Mouse (Mus musculus) layer of hippocampus, adult 8-10 months (tissue): Measurements from ENCODE around the gene Lyz2. TPM values are rescaled to one million over a fixed set of nuclear protein-coding genes. Genes with fewer than 3 reads are reported as not detected.
"Not testable (repeated sequence)": the region's sequence is repeated elsewhere in the genome, so short reads cannot be mapped to it uniquely, and the experiment has no call there.

Experiments used
- DNase-seq, 2 experiments: peaks; one replicate each; pipeline ENCODE4 v3.0.0; 2022; ENCODE audit warnings: low spot score in 2 of 2
- total RNA-seq, 4 experiments: library from RNA; stranded (reverse); gene quantifications; 2 replicates each; pipeline ENCODE4 v1.2.4; 2022

Gene Lyz2
- total RNA-seq, 4 experiments from 2014 or later: 14.0 to 253 (median 119) TPM

DNA sequence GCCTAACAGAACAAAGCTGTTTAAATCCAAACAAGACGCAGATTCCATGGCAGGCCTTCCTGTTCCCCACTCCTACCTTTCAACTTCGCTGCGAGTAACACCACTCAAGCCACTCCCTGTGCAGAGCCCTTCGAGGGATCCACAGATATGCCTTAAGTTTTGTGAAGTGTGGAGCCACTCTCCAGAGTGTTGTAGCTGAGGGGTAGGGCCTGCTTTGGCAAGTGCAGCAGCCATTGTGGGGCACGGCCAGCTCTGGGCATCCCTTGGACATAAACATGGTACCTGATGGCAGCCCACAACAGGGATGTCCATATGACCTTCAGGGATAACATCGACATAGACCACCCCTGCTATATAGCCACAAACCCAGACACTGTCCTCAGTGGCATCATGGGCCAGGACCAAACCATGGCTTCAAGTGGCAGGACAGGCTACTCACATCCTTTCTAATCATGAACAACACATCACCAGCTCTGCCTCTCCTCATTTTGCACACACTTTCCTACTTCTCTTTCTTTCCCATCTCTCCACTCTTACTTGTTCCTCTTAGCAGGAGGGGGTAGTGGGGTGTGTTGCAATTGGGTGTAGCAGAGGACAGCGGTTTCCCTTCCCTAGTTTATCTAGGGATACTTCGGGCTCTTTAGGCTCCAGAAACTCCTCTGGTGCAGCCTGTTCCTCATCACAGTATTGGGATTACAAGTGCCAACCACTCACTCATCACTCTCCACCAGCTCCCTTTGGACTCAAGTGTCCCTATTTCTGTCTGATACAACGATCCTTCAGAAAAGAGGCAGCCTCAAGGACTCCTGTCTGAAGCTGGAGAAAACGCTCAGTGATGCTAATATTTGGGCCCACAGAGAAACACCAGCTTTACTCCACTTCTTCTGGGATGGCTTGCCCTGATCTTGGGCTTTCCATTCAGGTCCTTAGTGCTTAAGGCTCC lies 2.7 kb upstream of the Lyz2 start:
- DNase-seq: no peak

DNA sequence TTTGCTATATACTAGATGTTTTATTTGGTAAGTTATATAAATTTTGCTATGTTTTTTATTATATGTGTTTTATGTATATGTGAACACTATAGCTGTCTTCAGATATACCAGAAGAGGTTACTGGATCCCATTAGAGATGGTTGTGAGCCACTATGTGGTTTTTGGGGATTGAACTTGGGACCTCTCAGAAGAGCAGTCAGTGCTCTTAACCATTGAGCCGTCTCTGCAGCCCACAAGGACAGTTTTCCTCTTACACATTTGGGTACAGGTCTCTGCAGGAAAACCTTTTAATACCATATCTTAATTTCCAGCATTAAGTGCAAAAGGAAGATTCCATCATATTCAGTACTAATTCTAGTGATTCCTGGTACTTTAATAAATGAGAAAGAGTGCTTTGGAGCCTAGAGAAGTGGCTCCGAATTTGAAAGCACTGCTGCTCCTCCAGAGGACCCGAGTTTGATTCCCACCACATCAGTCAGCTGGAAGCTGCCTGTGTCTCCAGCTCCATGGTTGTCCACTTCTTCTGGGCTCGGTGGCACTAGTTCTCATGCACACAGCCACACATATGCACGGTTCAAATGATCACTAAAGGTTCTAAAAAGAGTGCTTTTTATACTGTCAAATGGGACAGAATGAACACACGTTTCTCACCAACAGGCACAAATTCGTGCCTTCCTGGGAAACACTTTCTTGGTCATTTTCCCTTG lies 1.9 kb upstream of the Lyz2 start:
- no peak for DNase-seq

- not testable (repeated sequence) for DNase-seq
Observed at GRCm38 (mm10) chr10:117283196-117283595, 1.1 kb upstream of the Lyz2 start.

DNA sequence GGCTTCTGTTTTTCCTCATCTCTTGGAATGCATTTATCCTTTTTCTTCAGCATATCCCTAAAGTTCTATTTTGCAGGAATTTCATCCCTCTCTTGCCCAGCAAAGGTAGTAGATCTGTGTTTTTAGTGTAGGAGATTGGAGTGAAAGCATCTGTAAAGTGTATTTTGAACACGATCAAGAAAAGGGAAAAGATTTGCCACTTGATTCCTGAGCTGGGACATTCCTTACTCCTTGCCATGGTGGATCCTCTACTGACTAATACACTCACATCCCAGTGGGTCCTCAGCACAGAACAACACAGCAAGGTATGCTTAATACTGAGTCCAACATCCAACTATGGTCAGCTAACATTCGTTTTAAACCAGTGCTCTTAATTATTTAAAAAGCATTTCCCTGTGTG lies 430 bp upstream of the Lyz2 start:
- DNase-seq: no peak

DNA sequence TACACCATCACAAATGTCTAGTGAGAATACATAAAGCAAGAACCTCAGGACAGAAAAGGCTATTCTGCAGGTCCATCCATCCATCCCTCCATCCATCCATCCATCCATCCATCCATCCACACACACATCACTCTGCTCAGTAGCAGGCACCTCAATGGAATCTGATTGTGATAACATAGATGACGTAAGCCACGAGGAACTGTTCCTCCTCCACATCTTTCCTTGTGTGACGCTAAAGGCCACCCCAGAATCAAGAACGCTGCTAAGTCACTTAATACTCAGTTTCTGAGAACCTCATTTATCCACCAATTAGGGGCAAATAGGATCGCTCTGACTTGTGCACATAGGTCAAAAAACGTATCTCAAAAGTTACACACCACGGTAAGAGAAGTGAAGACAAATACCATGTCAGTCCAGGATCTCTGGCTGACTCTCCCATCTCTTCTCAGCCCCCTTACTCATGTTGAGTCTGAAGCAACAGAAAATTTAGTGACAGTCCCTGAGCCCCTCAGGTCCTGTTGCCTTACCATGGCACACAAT lies 670 bp downstream of the Lyz2 start:
- no peak for DNase-seq

DNA sequence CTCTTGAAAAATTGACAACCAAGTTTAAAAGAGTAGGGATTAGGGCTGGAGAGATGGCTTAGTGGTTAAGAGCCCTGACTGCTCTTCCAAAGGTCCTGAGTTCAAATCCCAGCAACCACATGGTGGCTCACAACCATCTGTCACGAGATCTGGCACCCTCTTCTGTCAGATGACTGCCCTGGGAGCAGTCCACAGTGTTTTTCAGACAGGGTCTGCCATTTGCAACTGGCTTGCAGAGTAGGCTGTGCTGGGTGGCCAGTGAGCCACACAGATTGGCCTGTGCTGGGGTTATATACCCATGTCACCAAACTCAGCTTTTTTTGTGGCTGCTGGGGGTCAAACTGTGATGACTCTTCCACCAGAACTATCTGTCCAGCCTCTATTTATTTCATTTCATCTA lies 2.1 kb downstream of the Lyz2 start:
- no peak for DNase-seq

DNA sequence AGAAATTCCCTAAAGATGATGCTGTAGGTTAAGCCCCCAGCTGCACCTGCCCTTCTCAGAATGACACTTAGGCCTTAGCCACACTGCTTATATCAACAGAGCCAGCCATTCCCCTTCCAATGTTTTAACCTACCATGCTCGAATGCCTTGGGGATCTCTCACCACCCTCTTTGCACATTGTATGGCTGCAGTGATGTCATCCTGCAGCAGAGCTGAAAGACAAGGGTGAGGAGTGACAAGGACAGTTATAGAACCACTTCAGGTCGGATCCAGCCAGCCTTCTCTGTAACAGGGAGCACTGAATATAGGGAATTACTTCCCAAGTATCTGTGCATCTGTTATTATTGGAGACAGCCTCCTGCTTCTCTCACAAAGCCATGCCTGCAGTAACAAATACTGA lies 3.6 kb downstream of the Lyz2 start:
- DNase-seq: not testable (repeated sequence)

DNA sequence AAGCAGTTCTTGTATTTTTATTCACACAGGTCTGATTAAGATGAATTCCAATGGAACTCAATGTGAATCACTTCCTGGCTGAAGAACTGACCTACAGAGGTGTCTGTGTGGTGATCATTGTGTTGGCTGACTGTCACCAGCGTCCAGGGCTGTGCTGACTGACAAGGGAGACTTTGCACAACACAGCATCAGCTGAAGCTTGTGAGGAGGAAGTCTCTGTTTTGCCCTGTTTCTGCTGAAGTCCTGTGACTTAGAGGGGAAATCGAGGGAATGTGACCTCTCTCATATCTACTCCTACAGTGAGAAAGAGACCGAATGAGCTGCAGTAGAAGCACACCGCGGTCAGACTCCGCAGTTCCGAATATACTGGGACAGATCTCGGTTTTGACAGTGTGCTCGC lies 4.3 kb downstream of the Lyz2 start:
- not testable (repeated sequence) for DNase-seq

DNA sequence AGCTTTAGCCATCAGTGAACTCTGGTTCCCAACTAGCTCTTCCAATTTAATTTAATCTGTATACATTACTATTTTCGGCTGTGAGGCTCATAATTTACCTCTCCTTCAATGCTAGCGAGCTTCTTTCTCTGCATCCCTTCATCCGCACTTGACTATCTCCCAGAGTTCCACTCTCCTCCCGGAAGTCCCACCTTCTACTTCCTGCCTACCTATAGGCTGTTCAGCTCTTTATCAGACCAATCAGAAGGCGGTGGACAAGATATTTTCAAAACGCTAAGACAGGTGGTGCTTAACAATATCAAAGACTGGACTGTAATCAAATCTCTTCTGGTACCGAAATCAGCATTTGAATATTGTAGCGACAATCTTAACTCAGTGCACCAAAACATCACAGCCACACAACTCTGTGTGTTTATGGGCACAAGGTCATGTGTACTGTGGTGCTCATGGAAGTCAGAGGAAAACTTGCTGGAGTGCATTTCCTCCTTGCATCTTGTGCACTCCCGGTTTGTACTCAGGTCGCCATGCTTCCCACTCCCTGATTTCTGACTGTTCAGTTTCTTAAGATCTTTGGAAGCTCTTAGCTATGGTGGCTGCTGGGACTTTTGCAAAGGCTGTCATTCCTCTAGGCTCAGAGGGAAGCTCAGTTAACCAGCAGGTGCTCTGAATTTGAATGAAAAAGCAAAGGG lies 6.3 kb downstream of the Lyz2 start:
- no peak for DNase-seq

DNA sequence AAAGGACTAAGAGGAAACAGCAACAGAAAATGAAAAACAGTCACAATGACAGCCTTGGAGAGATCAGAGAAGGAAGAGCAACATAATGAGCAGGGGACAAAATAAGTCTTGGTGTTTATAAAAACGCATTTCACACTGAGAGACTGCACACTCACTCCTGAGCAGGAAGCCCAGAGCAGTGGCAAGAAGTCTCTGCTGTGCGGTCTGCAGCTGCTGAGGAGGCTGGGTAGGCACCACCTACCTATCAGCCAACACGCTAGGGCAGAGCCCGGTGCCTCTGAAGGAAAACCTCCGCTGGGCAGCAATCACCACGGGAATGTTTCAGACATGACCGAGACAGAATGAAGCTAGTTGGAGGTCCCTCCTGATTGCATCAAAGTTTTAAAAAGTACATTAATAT lies 7.5 kb downstream of the Lyz2 start:
- not testable (repeated sequence) for DNase-seq

- no peak for DNase-seq
Observed at GRCm38 (mm10) chr10:117272023-117272422, 10.1 kb downstream of the Lyz2 start.

GRCm38 (mm10) chr10:117259870-117260269 lies 22.3 kb downstream of the Lyz2 start:
- DNase-seq: no peak

- DNase-seq: no peak
Observed at GRCm38 (mm10) chr10:117238603-117239002, 43.5 kb downstream of the Lyz2 start, which contains the start of gene 9530003J23Rik. 9530003J23Rik (minus strand) TSS chr10:117238703.

DNA sequence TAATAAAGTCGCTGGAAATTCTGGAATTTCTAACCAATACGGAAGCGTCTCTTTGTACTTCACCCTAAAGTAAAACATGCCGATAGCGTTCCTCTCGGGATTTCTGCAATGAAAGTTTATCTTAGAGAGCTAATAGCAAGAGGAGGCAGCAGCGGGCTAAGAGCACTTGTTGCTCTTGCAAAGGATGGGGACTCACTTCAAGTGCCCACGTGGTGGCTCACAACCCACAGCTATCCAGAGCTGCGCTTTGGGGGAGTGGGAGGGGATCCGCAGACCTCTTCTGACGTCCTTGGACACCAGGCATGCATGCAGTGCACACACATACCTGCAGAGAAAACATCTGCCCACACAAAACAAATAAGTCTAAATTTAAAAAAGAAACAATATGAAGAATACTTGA lies 46.3 kb downstream of the Lyz2 start:
- no peak for DNase-seq

- no peak for DNase-seq
Observed at GRCm38 (mm10) chr10:117234825-117235224, 47.3 kb downstream of the Lyz2 start.

DNA sequence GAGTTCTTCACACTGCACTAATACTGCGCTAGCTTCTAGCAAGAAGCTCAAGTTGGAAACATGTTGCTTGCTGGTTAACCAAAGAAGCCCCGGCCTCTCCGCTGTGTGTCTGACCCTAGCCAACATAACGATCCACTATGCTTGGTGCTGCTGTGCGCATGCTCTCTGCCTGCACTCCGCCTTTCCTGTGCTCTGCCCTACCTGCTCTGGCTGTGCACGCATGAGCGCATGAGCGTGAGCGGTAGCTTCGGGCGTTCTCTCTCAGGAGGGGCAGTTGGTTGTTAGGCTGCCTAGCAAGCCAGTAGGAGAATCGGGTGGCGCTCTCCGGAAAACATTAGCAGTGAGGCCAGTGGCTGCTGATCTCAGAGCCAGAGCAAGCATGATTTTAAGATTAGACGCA lies 52.3 kb downstream of the Lyz2 start:
- DNase-seq: no peak

Other genes starting within 250 kb of the Lyz2 start
- gene Lrrc10, start 237.0 kb downstream of the Lyz2 start, total RNA-seq: under 1 TPM in 1 of 4 experiments, not detected in 3; 0.23 TPM
- gene Cct2, start 218.5 kb downstream of the Lyz2 start, total RNA-seq: 100 to 1,000 TPM; 161 to 170 (median 162) TPM
- 10 to 100 TPM; 35.8 to 44.1 (median 40.8) TPM for gene Frs2, start 133.8 kb downstream of the Lyz2 start, total RNA-seq
- gene Yeats4, start 57.8 kb downstream of the Lyz2 start, total RNA-seq: 10 to 100 TPM; 39.1 to 45.2 (median 40.7) TPM
- gene 9530003J23Rik, start 43.6 kb downstream of the Lyz2 start, total RNA-seq: not detected
- 10 to 100 TPM in 2 of 4 experiments, 1 to 10 TPM in 2; 1.5 to 22.0 (median 11.7) TPM for gene Lyz1, start 10.5 kb upstream of the Lyz2 start, total RNA-seq
- gene Cpsf6, start 97.7 kb upstream of the Lyz2 start, total RNA-seq: 100 to 1,000 TPM; 104 to 124 (median 117) TPM